Comparison of ENCODE assay signal across 10 mouse cellular contexts in the genomic region with DNA sequence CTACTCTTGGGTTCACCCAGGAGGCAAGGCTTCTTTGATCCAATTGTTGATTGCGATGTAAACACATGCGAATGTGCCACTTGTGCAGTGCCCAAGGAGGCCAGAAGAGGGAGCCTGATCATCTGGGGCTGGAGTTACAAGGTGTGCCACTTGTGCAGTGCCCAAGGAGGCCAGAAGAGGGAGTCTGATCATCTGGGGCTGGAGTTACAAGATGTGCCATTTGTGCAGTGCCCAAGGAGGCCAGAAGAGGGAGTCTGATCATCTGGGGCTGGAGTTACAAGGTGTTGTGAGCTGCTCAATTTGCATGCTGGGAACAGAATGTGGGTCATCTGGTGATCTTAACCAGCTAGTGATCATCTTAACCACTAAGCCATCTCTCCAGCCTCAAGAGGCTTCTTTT.
DNase-seq lines count a peak whose midpoint lies in the region; ATAC-seq and TF ChIP-seq lines count a peak whose summit lies in the region.
"Had no signal": no experiment of that assay in that cellular context is flagged by ENCODE, and none has a peak within 500 bp of the region (broad histone marks: within the 10 kb centered on the region; RNA-seq: fewer than 3 reads in every experiment).

No protein-coding gene starts in this region.

- 76% methylated on average over 2 of the region's 2 CpGs for whole genome bisulfite sequencing in midbrain, postnatal 0 days
- 58% methylated on average over 2 of the region's 2 CpGs for WGBS in midbrain, embryonic 15.5 days
- 70% methylated on average over 2 of the region's 2 CpGs for WGBS in intestine, postnatal 0 days
- 53% methylated on average over 2 of the region's 2 CpGs for WGBS in liver, embryonic 11.5 days

- H3K9me3 ChIP-seq in midbrain, postnatal 0 days (ENCODE audit: low read length), result no peaks in the 10 kb centered on the region
- H3K9me3 ChIP-seq in midbrain, embryonic 15.5 days, result no peaks in the 10 kb centered on the region
- no peaks in the 10 kb centered on the region for H3K9me3 ChIP-seq in intestine, postnatal 0 days (ENCODE audit: control insufficient read depth)
- no peaks in the 10 kb centered on the region for H3K9me3 ChIP-seq in liver, embryonic 11.5 days (ENCODE audit: control insufficient read depth, low read length)
- H3K9me3 ChIP-seq: neural tube, embryonic 12.5 days had no signal

- TF ChIP-seq CTCF in midbrain, postnatal 0 days (IDR thresholded peaks at IDR 0.05), result peak; percentile 78
- peak; percentile 53 for TF ChIP-seq CTCF in brain, embryonic 14.5 days (IDR thresholded peaks at IDR 0.05; ENCODE audit: borderline replicate concordance, extremely low read depth, insufficient read depth, insufficient read length)
- peak; percentile 98 for TF ChIP-seq CTCF in intestine, postnatal 0 days (IDR thresholded peaks at IDR 0.05; ENCODE audit: low read depth)

- H3K4me2 ChIP-seq in midbrain, postnatal 0 days (ENCODE audit: low read depth, low read length, poor library complexity, severe bottlenecking), result no peak overlapping the region
- H3K4me2 ChIP-seq in midbrain, embryonic 15.5 days, result no peak overlapping the region
- H3K4me2 ChIP-seq in intestine, postnatal 0 days (replicated peaks; ENCODE audit: low read depth), result no peak overlapping the region
- no peak overlapping the region for H3K4me2 ChIP-seq in liver, embryonic 11.5 days
- H3K4me2 ChIP-seq: neural tube, embryonic 12.5 days had no signal

- no peak overlapping the region for H3K9ac ChIP-seq in midbrain, postnatal 0 days (replicated peaks; ENCODE audit: low read length, poor library complexity, severe bottlenecking)
- no peak overlapping the region for H3K9ac ChIP-seq in midbrain, embryonic 15.5 days
- H3K9ac ChIP-seq in intestine, postnatal 0 days (ENCODE audit: low read depth, low read length), result no peak overlapping the region
- H3K9ac ChIP-seq in liver, embryonic 11.5 days (ENCODE audit: low read depth, low read length), result no peak overlapping the region
- H3K9ac ChIP-seq: neural tube, embryonic 12.5 days had no signal

- no peak for TF ChIP-seq POLR2A in brain, embryonic 14.5 days (IDR thresholded peaks at IDR 0.05; ENCODE audit: borderline replicate concordance, extremely low read depth, insufficient read depth, insufficient read length, poor library complexity, severe bottlenecking)

- no peak overlapping the region for H3K4me3 ChIP-seq in midbrain, postnatal 0 days (ENCODE audit: low read depth, low read length)
- H3K4me3 ChIP-seq in midbrain, embryonic 15.5 days, result no peak overlapping the region
- no peak overlapping the region for H3K4me3 ChIP-seq in intestine, postnatal 0 days (ENCODE audit: low read depth, low read length)
- no peak overlapping the region for H3K4me3 ChIP-seq in liver, embryonic 11.5 days (ENCODE audit: low read depth, low read length)
- H3K4me3 ChIP-seq: erythroblast, embryonic 14.5 days; neural tube, embryonic 12.5 days had no signal

- DNase-seq in midbrain, postnatal 0 days (ENCODE audit: low spot score), result peak; percentile 49
- no peak for DNase-seq in brain, embryonic 14.5 days (ENCODE audit: low read depth)
- peak; percentile 57 for DNase-seq in fibroblast of lung, adult 2 months (ENCODE audit: low read depth)
- DNase-seq in liver, embryonic 11.5 days (ENCODE audit: low spot score), result peak; percentile 41
- DNase-seq in ovary, postnatal 36 days (ENCODE audit: low spot score), result peak; percentile 53
- peak; percentile 76 for DNase-seq in thymus, postnatal 25 days

- H3K27me3 ChIP-seq in midbrain, postnatal 0 days (ENCODE audit: insufficient read depth, low read length), result no peaks in the 10 kb centered on the region
- H3K27me3 ChIP-seq in midbrain, embryonic 15.5 days (replicated peaks), result no peaks in the 10 kb centered on the region
- H3K27me3 ChIP-seq in intestine, postnatal 0 days (replicated peaks; ENCODE audit: control insufficient read depth, insufficient read depth, low read length), result no peaks in the 10 kb centered on the region
- H3K27me3 ChIP-seq in liver, embryonic 11.5 days (replicated peaks; ENCODE audit: control insufficient read depth, insufficient read depth, low read length), result no peaks in the 10 kb centered on the region
- H3K27me3 ChIP-seq: neural tube, embryonic 12.5 days had no signal

- no peaks in the 10 kb centered on the region for H3K4me1 ChIP-seq in midbrain, postnatal 0 days (ENCODE audit: insufficient read depth, low read length)
- no peaks in the 10 kb centered on the region for H3K4me1 ChIP-seq in midbrain, embryonic 15.5 days
- H3K4me1 ChIP-seq in intestine, postnatal 0 days (replicated peaks; ENCODE audit: control insufficient read depth, insufficient read depth, low read length), result no peaks in the 10 kb centered on the region
- H3K4me1 ChIP-seq in liver, embryonic 11.5 days (replicated peaks; ENCODE audit: control insufficient read depth, insufficient read depth, low read length), result no peaks in the 10 kb centered on the region
- H3K4me1 ChIP-seq: neural tube, embryonic 12.5 days had no signal

- H3K36me3 ChIP-seq in midbrain, postnatal 0 days (ENCODE audit: insufficient read depth, low read length), result no peaks in the 10 kb centered on the region
- no peaks in the 10 kb centered on the region for H3K36me3 ChIP-seq in midbrain, embryonic 15.5 days (replicated peaks)
- H3K36me3 ChIP-seq in intestine, postnatal 0 days (ENCODE audit: control insufficient read depth, insufficient read depth), result no peaks in the 10 kb centered on the region
- H3K36me3 ChIP-seq in liver, embryonic 11.5 days (ENCODE audit: control insufficient read depth, insufficient read depth, low read length), result no peaks in the 10 kb centered on the region
- H3K36me3 ChIP-seq: neural tube, embryonic 12.5 days had no signal

- no peak for ATAC-seq in midbrain, postnatal 0 days (ENCODE audit: low FRiP score)
- no peak for ATAC-seq in midbrain, embryonic 15.5 days (replicated peaks)
- peak; percentile 86 for ATAC-seq in intestine, postnatal 0 days
- ATAC-seq in liver, embryonic 11.5 days (replicated peaks; ENCODE audit: low FRiP score), result peak; percentile 79

- H3K27ac ChIP-seq in midbrain, postnatal 0 days (ENCODE audit: low read depth, low read length), result no peak overlapping the region
- no peak overlapping the region for H3K27ac ChIP-seq in midbrain, embryonic 15.5 days
- H3K27ac ChIP-seq in intestine, postnatal 0 days (ENCODE audit: low read depth, low read length), result no peak overlapping the region
- no peak overlapping the region for H3K27ac ChIP-seq in liver, embryonic 11.5 days (ENCODE audit: low read depth, low read length)
- H3K27ac ChIP-seq: neural tube, embryonic 12.5 days had no signal

Comparison
In these comparisons a context has a peak if more than half of its experiments do, and no peak if none do; other contexts are left out.
1. ATAC-seq: peak in intestine, postnatal 0 days (single experiment) and liver, embryonic 11.5 days (single experiment); none in midbrain, postnatal 0 days (single experiment) and midbrain, embryonic 15.5 days (single experiment).
2. Peak in every context shown above with its lines, with median percentiles within 50 percentile points of each other: CTCF ChIP-seq.